Mouse (Mus musculus) C2C12 (cell line): ENCODE data around the gene Scaf1.

Source experiments
- CTCF ChIP-seq: IDR thresholded peaks from one replicate; pipeline ENCODE4 v1.5.1; 2011; ENCODE audit not compliant: control insufficient read depth, insufficient read depth, insufficient read length
- MYOD1 ChIP-seq: IDR thresholded peaks from one replicate; pipeline ENCODE4 v1.6.1; 2011; ENCODE audit warnings: low read depth; ENCODE audit not compliant: control insufficient read depth, insufficient read length
- USF1 ChIP-seq: IDR thresholded peaks from one replicate; pipeline ENCODE4 v1.6.1; 2011; ENCODE audit warnings: low read depth, mild to moderate bottlenecking, control low read depth, moderate library complexity

DNA sequence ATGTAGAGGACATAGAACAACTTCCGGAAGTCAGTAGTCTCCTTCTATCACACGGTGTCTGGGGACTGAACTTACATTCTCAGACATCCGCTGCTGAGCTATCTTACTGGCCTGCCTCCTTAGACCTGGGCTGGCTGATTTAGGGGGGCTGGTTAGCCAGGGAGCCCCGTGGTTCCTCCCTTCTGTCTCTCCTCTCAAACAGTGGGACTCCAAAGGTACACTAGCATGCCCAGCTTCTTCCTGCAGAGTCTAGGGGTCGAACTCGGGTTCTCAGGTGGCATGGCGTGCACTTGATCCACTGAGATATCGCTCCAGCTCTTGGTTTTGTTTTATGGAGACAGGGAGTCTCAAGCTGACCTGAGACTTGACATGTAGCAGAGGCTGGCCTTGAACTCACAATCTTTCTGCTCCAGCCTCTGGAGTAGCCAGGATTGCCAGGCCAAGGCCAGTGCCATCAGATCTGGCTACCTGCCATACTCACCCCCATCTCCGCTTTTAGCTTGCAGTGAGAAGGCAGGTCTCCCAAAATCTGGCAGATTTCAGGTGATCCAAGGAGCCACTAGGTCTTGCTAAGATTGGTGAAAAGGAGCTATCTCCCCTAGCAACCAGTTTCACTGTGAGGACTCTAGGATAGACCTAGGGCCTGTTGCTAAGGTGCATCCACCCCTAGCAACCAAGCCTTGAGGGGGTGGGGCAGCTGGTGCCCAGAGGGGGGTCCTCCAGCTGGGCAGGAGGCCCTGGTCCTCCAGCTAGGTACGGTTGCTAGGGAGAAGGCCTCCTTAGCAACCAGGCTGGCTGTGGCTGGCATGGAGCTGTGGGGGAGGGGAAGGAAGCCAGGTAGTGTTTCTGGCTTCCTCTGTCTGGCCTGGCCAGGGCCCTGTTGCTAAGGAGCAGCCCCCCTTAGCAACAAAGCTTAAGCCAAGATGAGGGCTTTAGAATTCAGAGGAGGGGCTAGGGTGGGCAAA lies 42.7 kb upstream of the Scaf1 start:
- TF ChIP-seq CTCF (no peak), USF1 (no peak), MYOD1 (no peak)
